Mouse (Mus musculus): ENCODE measurements around the gene Acox3.

DNA sequence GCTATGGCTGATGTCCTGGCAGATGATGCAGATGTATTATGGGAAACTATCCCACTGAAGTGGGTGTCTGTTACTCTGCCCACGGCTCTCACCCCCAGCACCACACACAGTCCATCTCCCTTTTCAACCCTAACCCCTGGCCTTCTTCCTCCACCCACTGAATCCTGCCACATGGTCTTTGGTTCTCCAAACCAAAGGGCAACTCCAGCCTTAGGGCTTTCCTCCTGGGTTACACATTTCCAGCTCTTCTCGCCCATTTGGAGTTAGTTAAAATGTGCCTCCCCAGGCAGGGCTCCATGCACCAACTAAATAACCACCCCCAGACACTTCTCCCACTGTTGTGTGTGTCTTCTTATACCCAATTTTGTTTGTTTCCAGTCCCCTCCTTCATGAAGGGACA, 4.4 kb upstream of the Acox3 start:
- no peak for TF ChIP-seq POLR2A (IDR thresholded peaks at IDR 0.05; ENCODE audit: extremely low read depth, insufficient read depth, low read length)
- TF ChIP-seq CTCF (IDR thresholded peaks at IDR 0.05; ENCODE audit: extremely low read depth, insufficient read depth, low read length): no peak
